Mouse (Mus musculus): ENCODE measurements around the gene Otud7a. TPM values are rescaled to one million over a fixed set of nuclear protein-coding genes. Genes with fewer than 3 reads are reported as not detected.

Otud7a gene
- total and polyA plus RNA-seq, 3 experiments: 0.06 TPM; not detected in 2

DNA sequence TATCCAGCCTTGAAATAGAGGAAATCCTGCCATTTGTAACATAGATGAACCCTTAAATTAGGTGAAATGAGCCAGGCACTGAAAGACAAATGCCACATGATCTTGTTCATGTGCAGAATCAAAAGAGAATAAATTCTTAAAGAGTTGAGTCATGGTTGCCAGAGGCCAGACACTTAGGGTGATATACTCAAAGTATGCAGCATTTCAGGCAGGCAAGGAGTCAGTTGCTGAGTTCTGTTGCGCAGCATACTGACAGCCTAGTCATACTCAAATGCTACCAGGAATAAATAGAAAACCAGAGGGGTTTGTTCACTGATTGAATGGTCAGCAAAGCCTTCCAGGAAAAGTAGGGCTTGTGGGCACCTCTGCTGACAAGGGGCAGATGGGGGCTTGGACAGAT, 160.3 kb downstream of the Otud7a start:
- no peaks in the 10 kb centered on the region for H3K4me1 ChIP-seq (ENCODE audit: control insufficient read depth, insufficient read depth, low read length)
- intact Hi-C loops (cut with DNase I): no loop called here
- no peak for DNase-seq
- H3K4me3 ChIP-seq: no peak overlapping the region
- TF ChIP-seq POLR2A (IDR thresholded peaks at IDR 0.05; ENCODE audit: insufficient read depth, low read depth, low read length) (no peak), EP300 (IDR thresholded peaks at IDR 0.05; ENCODE audit: insufficient read depth, low read depth, low read length) (no peak), CTCF (IDR thresholded peaks at IDR 0.05) (no peak)
- 73% methylated on average over 1 of the region's 1 CpGs for WGBS
- no peaks in the 10 kb centered on the region for H3K79me2 ChIP-seq (replicated peaks; ENCODE audit: control insufficient read depth, insufficient read depth, low read length)
- no peaks in the 10 kb centered on the region for H3K27me3 ChIP-seq (ENCODE audit: control insufficient read depth, insufficient read depth, low read length)
- H3K36me3 ChIP-seq (ENCODE audit: control insufficient read depth, insufficient read depth, low read length): no peaks in the 10 kb centered on the region
- no peak overlapping the region for H3K9ac ChIP-seq (ENCODE audit: low read depth, low read length)
- H3K27ac ChIP-seq: no peak overlapping the region

DNA sequence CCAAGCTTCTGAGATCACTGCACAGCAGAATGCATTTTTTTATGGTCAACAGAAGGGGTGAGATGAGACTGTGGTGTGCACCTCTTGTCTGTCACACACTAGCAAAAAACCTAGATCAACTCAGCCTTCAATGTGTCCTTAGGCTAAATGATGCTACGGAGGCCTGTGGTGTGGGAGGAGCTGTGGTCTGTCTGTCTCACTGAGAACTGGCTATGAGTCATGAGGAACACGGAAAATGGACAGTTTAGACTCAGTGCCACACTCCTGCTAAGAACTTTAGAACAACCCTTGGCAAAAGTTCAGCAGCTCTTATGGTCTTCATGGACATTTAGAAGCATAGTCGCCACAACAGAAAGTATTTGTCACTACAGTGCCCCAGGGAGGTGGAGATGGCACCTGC, 172.5 kb downstream of the Otud7a start:
- H3K27me3 ChIP-seq (ENCODE audit: control insufficient read depth, insufficient read depth, low read length): no peaks in the 10 kb centered on the region
- no peaks in the 10 kb centered on the region for H3K79me2 ChIP-seq (replicated peaks; ENCODE audit: control insufficient read depth, insufficient read depth, low read length)
- intact Hi-C loops (cut with DNase I): no loop called here
- TF ChIP-seq POLR2A (IDR thresholded peaks at IDR 0.05; ENCODE audit: insufficient read depth, low read depth, low read length): no peak
- no peak for DNase-seq
- no peak overlapping the region for H3K4me3 ChIP-seq
- H3K27ac ChIP-seq: no peak overlapping the region
- H3K9ac ChIP-seq (ENCODE audit: low read depth, low read length): no peak overlapping the region
- no peaks in the 10 kb centered on the region for H3K4me1 ChIP-seq (ENCODE audit: control insufficient read depth, insufficient read depth, low read length)
- WGBS: 68% methylated on average over 3 of the region's 3 CpGs
- no peaks in the 10 kb centered on the region for H3K36me3 ChIP-seq (ENCODE audit: control insufficient read depth, insufficient read depth, low read length)

DNA sequence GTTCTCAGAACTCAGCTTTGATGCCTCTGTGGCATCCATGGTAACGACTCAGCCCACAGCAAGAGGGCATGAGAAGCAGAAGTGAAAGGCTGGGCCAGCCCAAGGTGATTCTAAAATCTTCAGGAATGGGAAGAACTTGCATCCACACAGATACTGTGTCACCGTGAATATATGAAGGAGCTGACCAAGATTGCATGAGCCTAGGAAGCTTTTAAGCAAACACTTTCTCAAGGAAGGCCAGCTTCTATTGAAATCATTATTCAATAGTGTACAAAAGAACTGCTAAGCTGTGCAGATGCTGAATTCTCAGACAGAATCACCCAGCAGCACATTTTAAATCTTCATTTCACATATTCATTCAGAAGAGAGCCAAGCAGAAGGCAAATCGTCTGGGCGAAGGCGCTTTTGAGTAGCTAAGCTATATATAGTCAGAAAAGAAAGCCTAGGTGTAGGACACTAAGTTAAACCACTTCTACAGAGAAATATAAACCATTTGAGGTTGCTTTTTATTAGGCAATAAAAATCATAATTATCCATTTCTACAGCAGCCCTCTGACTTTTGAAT, 176.3 kb downstream of the Otud7a start:
- Histone ChIP-seq H3K9ac (ENCODE audit: low read depth, low read length) (no peak overlapping the region), H3K36me3 (ENCODE audit: control insufficient read depth, insufficient read depth, low read length) (no peaks in the 10 kb centered on the region), H3K27me3 (ENCODE audit: control insufficient read depth, insufficient read depth, low read length) (no peaks in the 10 kb centered on the region), H3K79me2 (replicated peaks; ENCODE audit: control insufficient read depth, insufficient read depth, low read length) (no peaks in the 10 kb centered on the region), H3K4me1 (ENCODE audit: control insufficient read depth, insufficient read depth, low read length) (no peaks in the 10 kb centered on the region), H3K27ac (no peak overlapping the region), H3K4me3 (no peak overlapping the region)
- TF ChIP-seq POLR2A (IDR thresholded peaks at IDR 0.05; ENCODE audit: insufficient read depth, low read depth, low read length): no peak
- DNase-seq: no peak
- WGBS: 83% methylated on average over 5 of the region's 5 CpGs
- intact Hi-C loops (cut with DNase I): no loop called here

DNA sequence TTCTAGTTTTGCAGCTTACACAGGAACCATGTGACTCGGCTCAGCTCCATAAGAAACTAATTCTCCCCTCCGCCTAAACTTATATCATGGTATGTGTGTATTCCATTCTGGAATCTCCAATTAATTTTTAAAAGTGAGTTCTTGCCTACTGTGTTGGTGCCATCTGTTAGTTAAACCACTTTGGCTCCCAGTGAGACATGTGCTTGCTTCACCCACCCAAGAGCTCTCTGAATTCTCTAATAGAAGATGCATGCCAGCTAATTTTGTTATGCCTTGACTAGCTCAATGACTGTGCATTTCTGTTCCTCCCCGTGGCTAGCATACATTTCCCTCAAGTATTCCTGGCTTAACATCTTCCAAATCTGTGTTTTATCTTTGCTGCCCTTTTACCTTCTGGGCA, 193.1 kb downstream of the Otud7a start:
- no peak overlapping the region for H3K9ac ChIP-seq (ENCODE audit: low read depth, low read length)
- H3K36me3 ChIP-seq (ENCODE audit: control insufficient read depth, insufficient read depth, low read length): no peaks in the 10 kb centered on the region
- H3K4me1 ChIP-seq (ENCODE audit: control insufficient read depth, insufficient read depth, low read length): no peaks in the 10 kb centered on the region
- H3K79me2 ChIP-seq (replicated peaks; ENCODE audit: control insufficient read depth, insufficient read depth, low read length): no peaks in the 10 kb centered on the region
- intact Hi-C loops (cut with DNase I): no loop called here
- no peak overlapping the region for H3K4me3 ChIP-seq
- no peaks in the 10 kb centered on the region for H3K27me3 ChIP-seq (ENCODE audit: control insufficient read depth, insufficient read depth, low read length)
- no peak overlapping the region for H3K27ac ChIP-seq
- WGBS: 78% methylated on average over 3 of the region's 3 CpGs
- no peak for DNase-seq
- TF ChIP-seq CTCF (IDR thresholded peaks at IDR 0.05) (no peak), POLR2A (IDR thresholded peaks at IDR 0.05; ENCODE audit: insufficient read depth, low read depth, low read length) (no peak)

DNA sequence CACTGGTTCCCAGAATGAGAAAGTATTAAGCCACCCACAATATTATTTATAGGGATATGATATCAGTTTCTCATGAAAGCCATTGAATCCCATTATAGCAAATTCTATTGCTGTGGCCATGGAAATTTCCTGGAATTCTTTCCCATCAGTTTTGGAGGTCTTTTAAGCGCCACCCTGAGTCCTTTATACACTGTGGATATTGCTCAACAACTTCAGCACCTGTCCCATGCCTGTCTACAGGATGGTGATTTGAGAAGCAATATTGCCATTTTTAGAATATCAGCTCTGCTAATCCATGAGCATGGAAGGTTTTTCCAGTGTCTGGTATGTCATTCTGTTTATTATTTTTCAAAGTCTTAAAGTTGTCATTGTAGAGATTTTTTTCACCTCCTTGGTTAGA, 199.5 kb downstream of the Otud7a start:
- WGBS: 64% methylated on average over 1 of the region's 1 CpGs
- intact Hi-C loops (cut with DNase I): no loop called here

DNA sequence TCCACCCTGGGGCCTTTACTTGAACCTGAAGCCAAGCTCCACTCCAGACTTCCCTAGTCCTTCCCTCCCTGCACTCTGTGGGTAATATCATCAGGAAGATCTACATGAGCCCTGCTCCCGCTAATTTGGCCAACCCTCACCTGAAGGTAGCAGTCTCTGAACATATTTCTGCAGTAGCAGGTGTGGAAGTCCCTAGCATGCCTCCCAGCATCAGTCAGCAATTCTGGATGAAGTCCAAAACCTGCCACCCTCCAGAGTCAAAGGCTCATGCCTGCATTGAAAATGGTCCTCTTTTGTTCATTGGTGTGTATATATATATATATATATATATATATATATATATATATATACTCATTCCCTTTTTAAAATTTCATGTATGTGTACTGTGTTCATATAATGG, 202.6 kb downstream of the Otud7a start:
- Histone ChIP-seq H3K9ac (ENCODE audit: low read depth, low read length) (no peak overlapping the region), H3K4me3 (no peak overlapping the region), H3K4me1 (ENCODE audit: control insufficient read depth, insufficient read depth, low read length) (no peaks in the 10 kb centered on the region), H3K79me2 (replicated peaks; ENCODE audit: control insufficient read depth, insufficient read depth, low read length) (no peaks in the 10 kb centered on the region), H3K36me3 (ENCODE audit: control insufficient read depth, insufficient read depth, low read length) (no peaks in the 10 kb centered on the region), H3K27ac (no peak overlapping the region), H3K27me3 (ENCODE audit: control insufficient read depth, insufficient read depth, low read length) (no peaks in the 10 kb centered on the region)
- 45% methylated on average over 1 of the region's 1 CpGs for WGBS
- no peak for DNase-seq
- intact Hi-C loops (cut with DNase I): no loop called here
- TF ChIP-seq POLR2A (IDR thresholded peaks at IDR 0.05; ENCODE audit: insufficient read depth, low read depth, low read length) (no peak), CTCF (IDR thresholded peaks at IDR 0.05) (no peak), EP300 (IDR thresholded peaks at IDR 0.05; ENCODE audit: insufficient read depth, low read depth, low read length) (no peak)

More for the DNA sequence above, 199.5 kb downstream of the Otud7a start:
- Histone ChIP-seq H3K27ac (no peak overlapping the region), H3K36me3 (ENCODE audit: control insufficient read depth, insufficient read depth, low read length) (no peaks in the 10 kb centered on the region), H3K79me2 (replicated peaks; ENCODE audit: control insufficient read depth, insufficient read depth, low read length) (no peaks in the 10 kb centered on the region), H3K4me3 (no peak overlapping the region), H3K27me3 (ENCODE audit: control insufficient read depth, insufficient read depth, low read length) (no peaks in the 10 kb centered on the region), H3K9ac (ENCODE audit: low read depth, low read length) (no peak overlapping the region), H3K4me1 (ENCODE audit: control insufficient read depth, insufficient read depth, low read length) (no peaks in the 10 kb centered on the region)
- DNase-seq: no peak
- TF ChIP-seq POLR2A (IDR thresholded peaks at IDR 0.05; ENCODE audit: insufficient read depth, low read depth, low read length) (no peak), CTCF (IDR thresholded peaks at IDR 0.05) (no peak)

All from heart, adult 2 months (tissue).